Mouse (Mus musculus): ENCODE data around the gene Atoh8. TPM values are rescaled to one million over a fixed set of nuclear protein-coding genes. Genes with fewer than 3 reads are reported as not detected.

Atoh8 gene
- total RNA-seq, 1 experiment from 2014 or later: not detected

DNA sequence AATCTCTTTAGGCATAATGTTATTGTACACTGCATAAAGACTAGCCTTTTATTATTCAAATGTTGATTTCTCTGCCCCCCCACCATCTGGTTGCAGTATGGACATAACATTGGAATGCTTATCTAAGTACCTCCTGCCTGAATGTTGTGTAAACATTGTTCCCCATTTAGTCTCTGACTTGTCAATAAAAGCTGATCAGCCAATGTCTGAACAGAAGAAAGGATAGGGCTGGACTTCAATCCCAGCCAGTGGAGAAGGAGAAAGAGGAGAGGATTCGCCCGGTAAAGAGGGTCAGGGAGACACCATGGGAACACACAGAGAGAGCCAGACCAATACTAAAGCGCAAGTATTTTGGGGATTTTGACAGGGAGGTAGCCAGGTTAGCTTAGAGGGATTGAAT lies 60.0 kb downstream of the Atoh8 start:
- ATAC-seq (replicated peaks; ENCODE audit: insufficient number of reproducible peaks, low FRiP score, low TSS enrichment, poor library complexity, severe bottlenecking): no peak

DNA sequence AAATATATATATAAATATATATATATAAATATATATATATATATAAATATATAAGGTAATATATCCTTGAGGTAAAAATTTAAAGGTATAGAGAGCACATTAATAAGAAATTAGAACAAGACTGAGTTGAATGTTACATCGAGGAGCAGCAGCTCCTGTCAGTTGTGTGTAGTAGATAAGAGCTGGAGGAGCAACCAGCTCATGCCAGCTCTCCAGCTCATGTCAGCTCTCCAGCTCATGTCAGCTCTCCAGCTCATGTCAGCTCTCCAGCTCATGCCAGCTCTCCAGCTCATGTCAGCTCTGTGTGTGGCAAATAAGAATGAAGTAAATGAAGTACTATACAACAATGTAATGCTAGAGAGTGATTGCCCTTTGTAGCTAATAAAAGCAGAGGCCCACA lies 62.0 kb downstream of the Atoh8 start:
- ATAC-seq (replicated peaks; ENCODE audit: insufficient number of reproducible peaks, low FRiP score, low TSS enrichment, poor library complexity, severe bottlenecking): no peak

DNA sequence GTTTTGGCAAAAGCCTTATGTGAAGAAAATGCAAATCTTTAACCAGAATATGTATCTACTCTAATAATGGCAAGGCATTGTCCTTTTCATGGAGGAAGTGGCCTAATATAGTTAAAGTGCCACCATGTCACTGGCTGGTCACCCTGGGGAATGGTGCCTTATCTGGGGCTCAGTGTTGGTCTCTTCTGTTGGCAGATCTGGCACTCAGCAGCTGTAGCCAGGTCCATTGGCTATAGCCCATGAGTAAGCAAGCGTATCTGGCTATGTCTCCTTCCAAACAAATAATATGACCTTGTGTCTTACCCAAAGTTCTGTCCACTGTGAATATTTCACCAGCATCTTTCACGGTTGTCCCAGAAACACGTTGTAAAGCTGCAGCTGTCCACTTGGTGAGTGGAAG lies 64.0 kb downstream of the Atoh8 start:
- ATAC-seq (replicated peaks; ENCODE audit: insufficient number of reproducible peaks, low FRiP score, low TSS enrichment, poor library complexity, severe bottlenecking): no peak

DNA sequence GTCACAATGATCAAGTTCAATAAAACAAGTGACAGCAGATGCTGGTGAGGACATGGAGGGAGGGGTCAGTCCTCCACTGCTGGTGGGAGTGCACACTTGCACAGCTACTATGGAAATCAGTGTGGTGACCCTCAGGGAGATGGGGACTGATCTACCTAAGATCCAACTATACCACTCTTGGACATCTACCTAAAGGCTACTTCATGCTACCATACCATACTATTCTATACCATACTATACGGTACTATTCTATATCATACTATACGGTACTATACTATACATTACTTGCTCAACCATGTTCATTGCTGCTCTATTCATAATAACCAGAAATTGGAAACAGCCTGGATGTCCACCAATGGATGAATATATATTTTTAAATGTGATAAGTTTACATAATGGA lies 69.5 kb downstream of the Atoh8 start:
- ATAC-seq (replicated peaks; ENCODE audit: insufficient number of reproducible peaks, low FRiP score, low TSS enrichment, poor library complexity, severe bottlenecking): no peak

DNA sequence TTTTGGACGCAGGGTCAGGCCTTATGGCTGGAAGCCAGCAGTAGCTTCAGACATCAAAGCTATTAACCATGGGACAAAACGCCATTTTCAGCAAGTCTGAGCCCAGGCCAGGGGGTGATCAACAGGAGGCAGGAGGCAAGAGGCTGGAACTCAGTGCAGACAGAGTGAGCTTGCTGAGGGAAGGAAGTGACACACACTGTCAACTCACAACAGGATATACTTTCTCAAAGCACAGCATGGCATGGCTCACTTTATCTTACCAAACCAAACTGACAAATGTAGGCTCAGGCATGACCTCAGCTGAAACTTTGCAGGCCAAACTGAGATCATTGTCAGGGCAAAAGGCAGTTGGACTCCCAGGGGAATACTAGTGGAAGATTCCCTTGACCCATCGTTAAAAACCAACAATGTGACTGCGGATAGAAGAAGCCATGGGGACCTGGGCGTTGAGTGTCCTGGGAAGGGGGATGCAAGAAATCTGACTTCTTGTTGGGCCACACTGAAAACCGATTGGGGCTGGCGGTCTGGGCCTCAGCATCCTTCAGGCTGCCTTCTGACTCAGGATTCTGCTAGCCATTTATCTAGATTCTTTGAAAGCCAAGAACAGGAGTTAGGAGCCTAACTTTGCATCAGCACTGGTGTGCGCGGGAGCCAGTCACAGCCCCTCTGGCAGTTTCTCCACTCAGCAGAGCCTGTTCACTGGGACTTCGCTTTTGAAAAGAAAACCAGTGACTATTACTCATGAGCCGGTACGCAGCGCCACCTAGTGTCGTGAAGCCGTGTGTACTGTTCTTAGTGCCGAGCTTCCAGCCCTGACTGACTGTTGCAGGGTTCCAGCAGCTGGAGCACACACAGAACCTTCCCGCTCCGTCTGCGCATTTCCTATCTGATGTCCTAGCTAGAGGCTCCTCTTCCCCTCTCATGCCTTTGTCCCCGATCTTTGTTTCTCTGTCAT lies 70.8 kb downstream of the Atoh8 start:
- ATAC-seq (replicated peaks; ENCODE audit: insufficient number of reproducible peaks, low FRiP score, low TSS enrichment, poor library complexity, severe bottlenecking): peak; percentile 78

DNA sequence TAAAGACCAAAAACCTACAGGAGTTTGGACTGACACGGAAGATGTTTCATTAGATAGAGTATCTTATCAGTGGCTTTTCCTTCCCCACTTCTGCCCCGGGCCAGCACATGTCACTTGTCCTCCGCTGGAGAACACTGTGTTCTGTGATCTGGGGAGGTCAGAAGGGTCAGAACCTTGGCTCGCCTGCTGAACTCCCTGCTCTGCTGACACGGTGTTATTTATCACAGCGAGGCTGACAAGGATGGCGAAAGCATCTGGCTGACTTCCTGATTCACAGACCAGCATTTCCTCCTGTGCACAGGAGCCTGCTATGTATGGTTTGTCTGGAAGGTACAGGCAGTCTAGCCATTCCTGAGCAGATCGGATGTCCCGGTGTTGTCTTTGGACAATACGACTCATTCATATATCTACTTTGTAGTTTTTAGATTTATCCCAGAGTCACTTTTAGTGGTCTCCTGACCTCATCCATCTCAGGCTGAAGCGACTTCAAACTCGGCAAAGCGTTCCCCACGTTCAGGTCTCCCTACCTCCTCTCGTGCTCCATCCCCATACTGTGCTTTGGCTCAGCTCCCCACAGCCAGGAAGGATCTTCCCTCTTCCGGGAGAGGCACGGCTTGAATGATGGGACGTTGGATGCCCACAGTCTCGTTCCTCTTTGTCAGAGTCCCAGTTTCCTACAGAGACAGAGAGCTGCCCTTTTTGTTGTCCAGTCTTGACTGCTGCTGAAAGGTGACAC lies 73.1 kb downstream of the Atoh8 start:
- peak; percentile 79 for ATAC-seq (replicated peaks; ENCODE audit: insufficient number of reproducible peaks, low FRiP score, low TSS enrichment, poor library complexity, severe bottlenecking)

DNA sequence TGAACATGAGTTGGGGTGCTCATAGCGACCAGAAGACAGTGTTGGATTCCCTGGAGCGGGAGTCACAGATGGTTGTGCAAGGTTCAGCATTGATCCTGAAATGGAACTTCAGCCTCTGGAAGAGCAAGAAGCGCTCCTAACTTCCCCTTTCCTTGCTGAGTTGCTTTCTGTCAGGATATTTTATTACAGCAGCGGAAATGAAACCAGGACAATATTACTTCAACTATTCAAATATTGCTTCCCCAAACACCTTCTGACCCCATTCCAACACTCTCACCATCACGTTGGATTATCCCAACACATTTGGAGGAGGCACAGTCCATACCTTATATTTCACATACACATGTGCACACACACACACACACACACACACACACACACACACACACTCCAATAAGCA lies 73.6 kb downstream of the Atoh8 start:
- no peak for ATAC-seq (replicated peaks; ENCODE audit: insufficient number of reproducible peaks, low FRiP score, low TSS enrichment, poor library complexity, severe bottlenecking)

DNA sequence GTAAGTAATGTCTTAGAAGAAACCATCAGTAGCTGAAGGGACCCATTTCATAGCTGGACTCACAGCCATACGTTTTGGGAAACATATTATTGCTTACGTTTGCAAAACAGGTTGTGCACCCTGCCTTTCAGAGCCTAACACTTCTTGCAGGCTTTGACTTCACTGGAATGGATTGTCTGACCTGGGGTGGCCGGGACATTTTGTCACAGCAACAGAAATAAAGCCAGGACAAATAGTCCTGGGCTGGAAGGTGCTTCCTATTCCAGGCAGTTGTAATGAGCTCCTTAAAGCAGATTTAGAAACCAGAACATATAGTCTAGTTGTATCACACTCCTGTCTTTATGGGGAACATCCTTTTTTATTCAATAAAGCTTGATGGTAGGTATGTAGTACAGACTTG lies 74.4 kb downstream of the Atoh8 start:
- no peak for ATAC-seq (replicated peaks; ENCODE audit: insufficient number of reproducible peaks, low FRiP score, low TSS enrichment, poor library complexity, severe bottlenecking)

DNA sequence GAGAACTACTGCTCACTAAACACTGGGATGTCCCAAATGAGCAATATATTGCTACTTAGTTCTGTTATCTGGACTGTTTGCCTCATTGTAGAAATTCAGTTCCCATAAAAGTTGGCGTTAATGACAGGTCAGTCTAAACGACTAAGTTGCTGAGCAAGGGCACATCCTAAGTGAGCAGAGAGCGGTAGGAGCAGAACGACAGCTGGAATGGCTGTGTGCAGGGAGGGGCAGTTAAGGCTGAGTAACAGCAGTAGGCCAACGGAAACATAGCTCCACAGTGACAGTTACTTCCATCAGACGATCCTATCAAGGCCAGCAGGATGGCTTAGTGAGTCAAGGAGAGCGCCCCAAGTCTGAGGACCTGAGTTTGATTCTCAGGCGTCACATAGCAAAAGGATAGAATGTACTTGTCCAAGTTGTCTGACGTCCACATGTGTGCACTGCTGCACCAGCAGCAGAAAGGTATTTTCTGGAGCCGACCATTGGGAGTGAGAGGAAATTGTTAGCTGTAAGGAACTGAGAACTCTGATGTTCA lies 75.4 kb downstream of the Atoh8 start:
- ATAC-seq (replicated peaks; ENCODE audit: insufficient number of reproducible peaks, low FRiP score, low TSS enrichment, poor library complexity, severe bottlenecking): no peak

DNA sequence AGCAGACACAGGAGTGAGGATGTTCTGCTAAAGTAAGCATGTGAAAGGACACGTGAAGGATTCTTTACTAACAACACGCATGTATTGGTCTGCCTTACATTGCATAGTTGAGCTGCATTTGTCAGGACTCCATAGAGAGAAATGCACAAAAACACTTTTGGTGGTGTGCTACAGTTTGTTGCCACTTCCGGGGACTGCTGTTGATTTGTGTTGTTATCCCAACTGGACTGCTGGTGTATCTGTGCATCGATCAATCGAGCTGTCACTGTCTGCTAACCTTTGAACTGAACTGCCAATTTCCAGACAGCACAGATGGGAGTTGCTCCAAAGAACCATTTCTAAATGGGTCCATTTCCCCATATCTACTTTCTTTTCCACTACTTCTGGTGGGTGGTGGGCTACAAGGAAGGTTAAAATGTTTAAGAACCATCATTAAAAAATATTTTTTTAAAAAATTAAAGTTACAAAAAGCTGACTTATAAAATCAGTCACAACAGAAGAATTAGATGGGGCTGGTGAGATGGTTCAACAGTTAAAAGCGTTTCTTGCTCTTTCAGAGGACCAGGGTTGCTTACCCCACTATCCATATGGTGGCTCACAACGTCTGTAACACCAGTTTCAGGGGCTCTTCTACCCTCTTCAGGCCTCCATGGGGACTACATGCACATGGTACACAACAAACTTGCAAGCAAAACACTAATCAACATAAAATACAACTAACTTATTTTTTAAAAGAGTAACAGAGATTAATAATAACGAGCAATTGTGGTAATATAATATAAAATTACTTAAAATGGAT lies 76.2 kb downstream of the Atoh8 start:
- no peak for ATAC-seq (replicated peaks; ENCODE audit: insufficient number of reproducible peaks, low FRiP score, low TSS enrichment, poor library complexity, severe bottlenecking)

Other genes starting within 250 kb of the Atoh8 start
- 28.9 to 43.8 TPM (median 38.3 TPM) in 3 replicates for gene St3gal5, start 138.0 kb downstream of the Atoh8 start, total RNA-seq (2017)
- gene Sftpb, start 69.0 kb upstream of the Atoh8 start, total RNA-seq (2017): not detected in 3 replicates
- gene Usp39, start 109.6 kb upstream of the Atoh8 start, total RNA-seq (2017): 22.6 to 41.7 TPM (median 35.3 TPM) in 3 replicates
- 14.0 to 33.3 TPM (median 20.1 TPM) in 3 replicates for gene 0610030E20Rik, start 111.7 kb upstream of the Atoh8 start, total RNA-seq (2017)
- 1.4 to 2.3 TPM in 2 of 3 replicates, not detected in the other for gene Tmem150a, start 119.9 kb upstream of the Atoh8 start, total RNA-seq (2017)
- 51.8 to 77.7 TPM (median 56.1 TPM) in 3 replicates for gene Rnf181, start 131.4 kb upstream of the Atoh8 start, total RNA-seq (2017)
- gene Vamp5, start 144.9 kb upstream of the Atoh8 start, total RNA-seq (2017): 6.6 to 20.9 TPM (median 13.2 TPM) in 3 replicates
- 202 to 246 TPM (median 207 TPM) in 3 replicates for gene Vamp8, start 155.1 kb upstream of the Atoh8 start, total RNA-seq (2017)
- gene Ggcx, start 178.7 kb upstream of the Atoh8 start, total RNA-seq (2017): 10.1 to 13.9 TPM (median 11.1 TPM) in 3 replicates
- 122 to 186 TPM (median 164 TPM) in 3 replicates for gene Mat2a, start 204.0 kb upstream of the Atoh8 start, total RNA-seq (2017)